Mouse (Mus musculus): ENCODE measurements at regions not wholly inside any gene's neighbourhood (a gene's known extent, or its start where the extent isn't known, plus 50 kb on each side); places are given as distances from the start of the nearest gene placed in this dataset.

DNA sequence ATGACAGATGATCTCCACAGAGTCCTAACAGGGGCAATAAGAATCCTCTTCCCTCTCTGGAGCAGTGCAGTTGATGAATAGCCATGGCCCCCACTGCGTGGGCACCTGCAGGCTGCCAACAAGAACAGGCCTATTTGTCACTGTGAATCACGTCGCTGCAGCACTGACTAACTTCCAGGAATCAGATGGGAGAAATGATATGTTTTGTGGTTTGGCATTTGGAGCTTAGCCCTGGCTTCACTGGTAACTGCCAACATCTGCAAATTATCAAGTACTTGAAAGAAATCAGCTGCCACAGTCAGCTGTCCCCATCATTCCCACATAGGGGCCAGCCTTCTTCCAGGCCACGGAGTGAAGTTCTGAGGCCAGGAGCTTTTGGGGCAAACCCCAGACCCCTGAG lies 142.8 kb downstream of the Ets2 start:
- DNase-seq (ENCODE audit: low spot score in 2 of 2) = no peak

DNA sequence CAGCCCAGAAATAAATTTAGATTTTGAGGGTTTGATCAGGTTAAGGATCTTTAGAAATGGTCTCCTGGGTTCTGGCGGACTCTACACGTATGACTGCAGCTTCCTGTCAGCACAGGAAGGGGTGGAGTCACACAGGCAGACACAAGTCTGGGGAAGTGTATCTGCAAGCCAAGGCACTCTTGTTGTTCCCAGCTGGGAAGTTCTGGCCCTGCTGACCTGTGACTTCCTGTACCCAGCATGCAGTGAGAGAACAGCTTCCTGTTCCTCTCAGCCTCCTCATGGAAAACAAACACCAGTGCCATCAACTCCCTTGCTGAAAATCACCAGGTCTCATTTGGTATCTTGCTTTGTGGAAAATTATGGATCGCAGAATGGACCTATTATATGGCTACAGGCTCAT lies 140.9 kb downstream of the Ets2 start:
- DNase-seq (ENCODE audit: low spot score in 2 of 2) = no peak

DNA sequence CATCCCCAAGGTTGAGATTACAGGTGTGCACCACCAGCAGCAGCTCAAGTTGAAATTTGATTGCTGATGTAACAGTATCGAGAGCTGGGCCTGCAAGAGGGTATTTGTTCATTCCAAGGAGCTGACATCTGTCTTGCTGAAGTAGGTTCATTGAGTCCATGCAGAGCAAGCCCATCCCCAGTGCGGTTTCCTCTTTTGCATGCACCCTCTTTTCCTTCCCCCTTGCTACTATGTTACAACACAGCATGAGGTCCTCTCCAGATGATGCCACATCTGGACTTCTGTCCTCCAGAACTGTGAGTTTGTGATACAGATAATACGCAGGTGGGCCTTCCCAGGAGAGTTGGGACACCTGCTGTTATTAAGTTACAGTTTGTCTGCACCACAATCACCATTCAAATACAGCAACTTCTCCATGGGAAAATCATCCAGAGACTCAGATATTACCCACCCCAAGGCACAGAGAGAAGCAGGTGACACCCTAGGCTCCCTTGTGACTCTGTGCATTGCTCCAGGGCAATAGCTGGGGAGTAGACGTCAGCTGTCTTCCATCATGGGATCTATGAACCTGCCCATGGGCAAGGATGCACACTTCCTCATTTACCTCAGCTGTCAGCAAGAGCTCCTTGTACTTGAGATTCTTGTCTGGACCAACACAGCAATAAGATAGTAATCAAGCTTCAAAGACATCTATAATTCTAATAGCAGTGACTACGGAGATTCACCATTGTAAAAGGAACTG lies 137.8 kb downstream of the Ets2 start:
- DNase-seq (ENCODE audit: low spot score in 2 of 2) = no peak

- DNase-seq (ENCODE audit: low spot score in 2 of 2) = no peak
Measured at GRCm38 (mm10) chr16:95838886-95839430, 137.1 kb downstream of the Ets2 start.

GRCm38 (mm10) chr16:95838478-95838846 lies 136.6 kb downstream of the Ets2 start:
- no peak for DNase-seq (ENCODE audit: low spot score in 2 of 2)

GRCm38 (mm10) chr16:95837723-95838477 lies 136.0 kb downstream of the Ets2 start:
- no peak for DNase-seq (ENCODE audit: low spot score in 2 of 2)

- no peak for DNase-seq (ENCODE audit: low spot score in 2 of 2)
Measured at GRCm38 (mm10) chr16:95835941-95836340, 134.1 kb downstream of the Ets2 start.

DNA sequence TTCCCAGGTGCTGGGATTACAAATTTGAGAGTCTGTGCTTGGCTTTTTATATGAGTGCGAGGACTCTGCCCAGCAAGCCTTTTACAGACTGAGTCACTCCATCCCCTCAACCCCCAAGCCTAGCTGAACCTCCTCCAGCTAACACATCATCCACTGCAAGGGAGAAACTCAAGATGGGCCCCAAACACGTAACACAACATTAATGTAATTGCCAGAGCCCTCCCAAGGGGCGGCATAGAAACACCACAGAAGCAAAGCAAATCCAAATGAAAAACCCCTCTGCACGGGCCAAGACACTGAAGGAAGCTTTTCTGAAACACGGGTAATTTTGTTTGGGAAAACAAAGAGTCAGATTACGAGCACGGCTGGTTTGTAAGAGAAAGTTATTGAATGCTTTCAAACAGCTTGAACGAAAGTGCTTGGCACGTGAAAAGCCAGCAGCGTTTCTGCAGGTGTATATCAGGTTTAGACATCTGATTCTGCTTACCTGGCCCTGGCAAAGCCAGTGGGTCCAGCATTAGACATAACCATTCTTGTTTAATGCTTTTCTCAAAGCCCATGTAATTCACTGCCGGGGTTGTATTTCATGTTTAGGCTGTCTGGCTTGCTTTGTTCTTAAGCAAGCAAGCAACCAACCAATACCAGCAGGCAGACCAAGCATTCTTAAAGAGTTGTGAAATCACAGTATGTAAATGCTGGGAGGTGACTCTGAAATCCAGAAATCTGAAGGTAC lies 132.8 kb downstream of the Ets2 start:
- no peak for DNase-seq (ENCODE audit: low spot score in 2 of 2)

- DNase-seq (ENCODE audit: low spot score in 2 of 2) = no peak
Measured at GRCm38 (mm10) chr16:95833455-95833854, 131.6 kb downstream of the Ets2 start.

GRCm38 (mm10) chr16:95832346-95832739 lies 130.5 kb downstream of the Ets2 start:
- DNase-seq (ENCODE audit: low spot score in 2 of 2) = no peak

DNA sequence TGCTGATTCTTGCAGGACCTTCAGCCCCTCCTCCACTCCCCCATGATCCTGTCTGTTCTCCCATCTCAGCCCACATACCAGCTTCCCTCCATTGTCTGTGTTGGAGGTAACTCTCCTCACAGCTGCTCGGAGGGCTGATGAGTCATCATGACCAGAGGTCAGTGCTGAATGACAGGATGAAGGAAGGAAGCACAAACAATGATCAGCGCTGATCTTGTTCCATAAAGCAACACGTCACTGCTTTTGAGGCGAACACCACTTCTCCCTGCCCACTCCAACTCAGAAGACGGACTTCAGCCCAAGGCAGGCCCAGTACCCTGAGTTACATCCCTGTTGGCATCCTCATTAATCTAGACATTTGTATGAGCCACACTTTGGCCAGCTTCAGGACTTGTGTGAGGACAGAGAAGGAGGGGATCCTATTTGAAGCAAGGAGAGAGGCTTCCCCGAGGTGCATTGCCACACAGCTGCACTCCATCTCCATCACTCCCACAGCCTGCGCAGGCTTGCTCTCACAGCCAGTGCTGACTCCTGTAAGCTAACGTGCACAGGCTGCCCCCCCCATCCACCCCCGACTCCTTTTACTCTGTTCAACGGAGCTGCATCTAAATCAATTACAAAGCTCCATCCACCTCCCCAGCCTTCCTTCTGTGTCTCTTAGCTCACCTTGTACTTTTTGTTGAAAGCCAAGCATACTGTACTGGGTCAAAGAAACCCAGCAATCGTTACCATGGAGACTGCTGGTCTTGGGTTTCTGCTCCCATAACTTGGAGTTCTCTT lies 129.9 kb downstream of the Ets2 start:
- peak in 1 of 2 experiments; percentile 31 for DNase-seq (ENCODE audit: low spot score in 2 of 2)

DNA sequence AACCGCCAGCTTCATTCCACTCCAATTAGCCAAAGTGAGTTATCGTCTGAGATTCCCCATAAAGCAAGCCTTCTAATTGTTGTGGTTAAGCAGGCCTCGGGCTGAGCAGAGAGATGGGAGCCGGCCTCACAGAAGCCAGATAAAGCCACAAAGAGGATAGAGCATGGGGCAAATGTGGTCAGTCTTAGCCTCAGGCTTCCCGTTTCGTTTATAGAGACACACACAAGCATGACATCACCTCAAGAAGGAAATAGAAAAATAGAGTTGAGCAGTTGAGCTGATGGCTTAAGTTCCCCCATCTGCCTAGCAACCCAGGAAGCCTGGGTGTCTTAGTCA lies 125.5 kb downstream of the Ets2 start:
- no peak for DNase-seq (ENCODE audit: low spot score in 2 of 2)

- DNase-seq (ENCODE audit: low spot score in 2 of 2) = no peak
Measured at GRCm38 (mm10) chr16:95826681-95827401, 125.0 kb downstream of the Ets2 start.

GRCm38 (mm10) chr16:95825723-95826122 lies 123.8 kb downstream of the Ets2 start:
- DNase-seq (ENCODE audit: low spot score in 2 of 2) = no peak

- no peak for DNase-seq (ENCODE audit: low spot score in 2 of 2)
Measured at GRCm38 (mm10) chr16:95824720-95825534, 123.1 kb downstream of the Ets2 start.

DNA sequence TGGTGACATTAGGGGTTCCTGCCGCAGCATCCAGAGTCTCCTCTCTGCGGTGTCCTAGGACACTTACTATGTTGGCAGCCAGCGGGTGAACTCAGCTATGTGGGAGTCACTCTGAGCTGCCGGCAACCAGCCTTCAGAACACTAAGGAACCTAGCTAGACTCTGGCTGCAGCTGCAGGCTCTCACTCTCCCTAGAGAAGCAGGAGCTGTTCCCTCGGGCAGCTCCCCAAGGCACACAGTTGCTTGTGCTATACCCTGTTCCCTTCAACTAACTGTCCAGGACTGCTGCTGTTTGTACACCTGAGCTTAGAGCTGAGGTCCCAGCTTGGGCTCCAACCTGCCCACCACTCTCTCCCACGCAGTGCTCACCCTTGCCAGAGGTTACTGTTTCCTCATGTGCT lies 121.9 kb downstream of the Ets2 start:
- no peak for DNase-seq (ENCODE audit: low spot score in 2 of 2)

DNA sequence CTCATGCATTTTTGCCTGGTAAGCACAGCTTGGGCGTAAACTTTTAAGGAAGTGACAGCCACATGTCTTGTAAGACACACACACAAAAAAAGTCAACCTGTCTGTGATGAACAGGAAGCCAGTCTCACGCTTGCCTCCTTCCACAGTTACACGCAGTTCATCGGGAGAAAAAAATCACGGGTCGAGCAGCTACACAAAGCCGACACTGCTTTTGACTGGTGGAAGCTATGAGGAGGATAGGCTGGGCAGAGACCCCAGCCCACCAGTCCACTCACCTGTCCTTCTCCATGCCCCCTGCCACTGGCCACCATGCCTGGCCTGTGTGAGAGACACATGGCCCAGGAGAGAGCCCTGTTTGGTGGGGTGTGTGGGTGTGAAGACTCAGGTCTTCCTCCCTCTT lies 119.2 kb downstream of the Ets2 start:
- no peak for DNase-seq (ENCODE audit: low spot score in 2 of 2)

DNA sequence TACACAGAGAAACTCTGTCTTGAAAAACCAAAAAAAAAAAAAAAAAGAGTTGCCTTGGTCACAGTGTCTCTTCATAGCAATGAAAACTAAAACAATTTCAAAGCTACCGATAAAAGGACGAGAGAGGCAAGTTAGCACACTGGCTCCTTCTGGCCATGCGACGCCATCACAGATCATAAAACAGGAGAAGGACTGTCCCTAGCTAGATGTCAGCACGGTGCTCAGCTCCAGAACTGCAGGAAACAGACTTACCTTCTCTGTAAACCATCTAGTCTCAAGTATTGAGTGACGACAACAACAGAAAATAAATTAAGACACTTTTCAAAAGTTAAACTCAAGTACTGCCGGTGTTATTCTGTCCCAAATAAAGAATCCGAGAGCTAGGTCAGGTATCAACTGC lies 118.7 kb downstream of the Ets2 start:
- no peak for DNase-seq (ENCODE audit: low spot score in 2 of 2)

GRCm38 (mm10) chr16:95820013-95820412 lies 118.1 kb downstream of the Ets2 start:
- DNase-seq (ENCODE audit: low spot score in 2 of 2) = no peak

DNA sequence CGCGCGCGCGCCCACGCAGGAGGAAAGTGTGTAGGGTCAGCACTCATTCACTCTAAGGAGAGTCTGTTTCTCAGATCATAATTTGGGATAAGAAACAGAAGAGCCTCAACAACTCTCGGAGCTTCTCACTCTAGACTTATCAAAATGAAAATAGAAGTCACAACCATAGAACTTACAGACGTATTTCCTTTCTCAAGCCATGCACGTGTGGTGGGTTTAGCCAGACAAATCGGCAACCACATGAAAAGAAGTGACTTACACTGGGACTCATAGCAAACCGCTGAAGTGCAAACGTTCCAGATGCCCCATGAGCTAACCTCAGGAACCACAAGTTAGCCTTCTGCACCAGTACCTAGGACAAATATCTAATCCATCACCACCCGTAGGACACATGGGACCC lies 114.1 kb downstream of the Ets2 start:
- DNase-seq (ENCODE audit: low spot score in 2 of 2) = no peak

All from frontal cortex, postnatal 25 days (tissue).